In genomic region chr9:41475326-41475725, GRCm38 (mm10) we compare ENCODE assay signal across 8 mouse cellular contexts.
DNase-seq lines count a peak whose midpoint lies in the region; ATAC-seq and TF ChIP-seq lines count a peak whose summit lies in the region.

No protein-coding gene starts in this region.

- no peaks in the 10 kb centered on the region for H3K9me3 ChIP-seq in kidney, embryonic 16.5 days (ENCODE audit: low read length)

- no peak for ATAC-seq in kidney, embryonic 16.5 days (ENCODE audit: low FRiP score, low TSS enrichment)
- no peak for ATAC-seq in cerebellum, adult (ENCODE audit: insufficient number of reproducible peaks, low FRiP score, low TSS enrichment)

- DNase-seq in lung, adult 18-20 months = peak; percentile 5 to 23
- no peak for DNase-seq in lung, adult 2 months
- DNase-seq in heart, adult 8-10 months (ENCODE audit: low spot score) = peak; percentile 64
- DNase-seq in ovary, adult 18-20 months (ENCODE audit: low spot score) = no peak
- no peak for DNase-seq in spleen, adult 18-20 months

- no peaks in the 10 kb centered on the region for H3K4me1 ChIP-seq in lung, adult 2 months (ENCODE audit: control insufficient read depth, insufficient read depth, low read length)
- peaks cover 14% of the 10 kb centered on the region for H3K4me1 ChIP-seq in kidney, embryonic 16.5 days (ENCODE audit: insufficient read depth, low read length)
- peaks cover 3% of the 10 kb centered on the region; the same call in 1 of the 2 replicates for H3K4me1 ChIP-seq in small intestine, adult 2 months (ENCODE audit: control insufficient read depth, insufficient read depth, insufficient read length, low read length)

- H3K36me3 ChIP-seq in kidney, embryonic 16.5 days (ENCODE audit: insufficient read depth, low read length) = no peaks in the 10 kb centered on the region
- no peaks in the 10 kb centered on the region for H3K36me3 ChIP-seq in small intestine, adult 2 months (ENCODE audit: control insufficient read depth, insufficient read depth, low read length)

- H3K4me2 ChIP-seq in kidney, embryonic 16.5 days (replicated peaks; ENCODE audit: low read depth, low read length) = peak overlapping the region; percentile 39

- TF ChIP-seq CTCF in lung, adult 2 months (IDR thresholded peaks at IDR 0.05; ENCODE audit: insufficient read depth, low read length) = no peak
- TF ChIP-seq CTCF in small intestine, adult 2 months (IDR thresholded peaks at IDR 0.05; ENCODE audit: extremely low read depth, insufficient read length, insufficient replicate concordance, low read depth, low read length) = no peak

- WGBS in lung, adult 2 months = 41% methylated on average over 8 of the region's 8 CpGs
- 65% methylated on average over 8 of the region's 8 CpGs for WGBS in kidney, embryonic 16.5 days
- 20% methylated on average over 8 of the region's 8 CpGs for whole genome bisulfite sequencing in small intestine, adult 2 months

- H3K9ac ChIP-seq in kidney, embryonic 16.5 days (replicated peaks; ENCODE audit: low read length) = peak overlapping the region; percentile 62

- peak overlapping the region; percentile 54 for H3K27ac ChIP-seq in kidney, embryonic 16.5 days (ENCODE audit: low read length)
- peak overlapping the region; percentile 45 for H3K27ac ChIP-seq in small intestine, adult 2 months (ENCODE audit: insufficient read depth, low read depth, low read length)

- H3K27me3 ChIP-seq in kidney, embryonic 16.5 days (ENCODE audit: insufficient read depth, low read length) = no peaks in the 10 kb centered on the region
- H3K27me3 ChIP-seq in small intestine, adult 2 months (ENCODE audit: control insufficient read depth, insufficient read depth, low read length) = no peaks in the 10 kb centered on the region; the same call in 1 of the 2 replicates

- H3K4me3 ChIP-seq in lung, adult 2 months (replicated peaks; ENCODE audit: extremely low read depth, low read depth, low read length) = no peak overlapping the region
- H3K4me3 ChIP-seq in kidney, embryonic 16.5 days (ENCODE audit: low read length) = peak overlapping the region; percentile 21
- no peak overlapping the region for H3K4me3 ChIP-seq in small intestine, adult 2 months (ENCODE audit: low read depth, low read length)

- no peak for TF ChIP-seq POLR2A in lung, adult 2 months (IDR thresholded peaks at IDR 0.05; ENCODE audit: borderline replicate concordance, extremely low read depth, low read depth, low read length)
- TF ChIP-seq POLR2A in small intestine, adult 2 months (IDR thresholded peaks at IDR 0.05; ENCODE audit: low read depth, low read length) = no peak

Comparison
In these comparisons a context has a peak if more than half of its experiments do, and no peak if none do; other contexts are left out.
1. DNase-seq: peak in lung, adult 18-20 months (2 of 2) and heart, adult 8-10 months (single experiment); none in lung, adult 2 months (single experiment), ovary, adult 18-20 months (single experiment) and spleen, adult 18-20 months (0 of 2).